ENCODE assay signal across 24 mouse cellular contexts in the genomic region with DNA sequence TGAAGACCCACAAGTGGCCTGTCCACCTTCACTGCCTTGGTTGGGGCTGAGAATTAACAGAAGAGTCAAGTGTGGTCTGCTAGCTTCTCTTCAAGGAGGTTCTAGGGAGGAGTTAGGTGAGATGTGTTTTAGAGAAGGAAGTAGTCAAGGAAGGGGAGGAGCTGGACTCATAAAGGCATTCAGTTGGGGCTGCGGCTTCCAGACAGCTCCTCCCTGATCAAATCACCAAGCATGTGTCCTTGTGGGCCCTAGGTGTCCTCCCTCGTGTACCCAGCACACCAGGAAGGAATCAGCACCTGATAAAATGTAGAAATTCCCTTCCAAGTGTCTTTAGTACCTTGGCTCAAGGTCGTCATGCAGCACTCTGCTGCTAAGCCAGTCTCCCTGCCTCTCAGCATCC. TPM values are rescaled to one million over a fixed set of nuclear protein-coding genes. Genes with fewer than 3 reads are reported as not detected.
A peak's percentile ranks its signal among the peaks of the same experiment; 100 is the strongest.
DNase-seq lines count a peak whose midpoint lies in the region; ATAC-seq and TF ChIP-seq lines count a peak whose summit lies in the region.
"Had no signal": no experiment of that assay in that cellular context is flagged by ENCODE, and none has a peak within 500 bp of the region (broad histone marks: within the 10 kb centered on the region; RNA-seq: fewer than 3 reads in every experiment).

No protein-coding gene starts in this region.

- peak; percentile 37 for ATAC-seq in granulocyte monocyte progenitor cell, adult 5-6 weeks (replicated peaks; ENCODE audit: poor library complexity, severe bottlenecking)
- ATAC-seq: forebrain, embryonic 14.5 days; midbrain, embryonic 16.5 days had no signal

- H3K36me3 ChIP-seq in spleen, adult 2 months (ENCODE audit: control insufficient read depth, insufficient read depth, low read length): no peaks in the 10 kb centered on the region
- H3K36me3 ChIP-seq: neural tube, embryonic 12.5 days had no signal

- intact Hi-C loops in left cerebral cortex, postnatal 25 days (cut with DNase I): no loop called here

- TF ChIP-seq POLR2A in spleen, adult 2 months (IDR thresholded peaks at IDR 0.05; ENCODE audit: low read depth, low read length): no peak

- no peak for TF ChIP-seq CTCF in spleen, adult 2 months (IDR thresholded peaks at IDR 0.05; ENCODE audit: extremely low read depth, insufficient read depth, insufficient read length, insufficient replicate concordance)

- peak in 1 of 2 experiments; percentile 25 for DNase-seq in spleen, adult 2 months (ENCODE audit: low read depth in 1 of 2, low spot score in 2 of 2)
- no peak for DNase-seq in spleen, postnatal 14 days (ENCODE audit: low spot score in 2 of 2)
- DNase-seq in CD4-positive, CD25-positive, alpha-beta regulatory T cell, adult 2 months (ENCODE audit: low read depth, low spot score): peak; percentile 57
- peak; percentile 73 for DNase-seq in naive thymus-derived CD4-positive, alpha-beta T cell, adult 2 months (ENCODE audit: low read depth)
- no peak for DNase-seq in left cerebral cortex, postnatal 25 days (ENCODE audit: low spot score in 2 of 2)
- DNase-seq in lung, postnatal 36 days: no peak
- no peak for DNase-seq in right cerebral cortex, postnatal 25 days
- DNase-seq: adrenal gland, adult 8-10 months; cerebellum, adult 2 months; embryo, embryonic 11 days; heart, adult 18-20 months; kidney, adult 18-20 months; kidney, postnatal 25 days; lung, adult 2 months had no signal

- 17% methylated on average over 3 of the region's 3 CpGs for WGBS in spleen, adult 2 months

- H3K27ac ChIP-seq in spleen, adult 2 months (ENCODE audit: insufficient read depth, low read length): peak overlapping the region; percentile 66
- H3K27ac ChIP-seq: hindbrain, embryonic 14.5 days; macrophage; neural tube, embryonic 12.5 days; stomach, postnatal 0 days had no signal

- H3K4me3 ChIP-seq in spleen, adult 2 months (ENCODE audit: extremely low read depth, insufficient read depth, insufficient read length): no peak overlapping the region
- H3K4me3 ChIP-seq: neural tube, embryonic 12.5 days had no signal

- H3K27me3 ChIP-seq in spleen, adult 2 months (ENCODE audit: control insufficient read depth, insufficient read depth, low read length): no peaks in the 10 kb centered on the region
- H3K27me3 ChIP-seq: neural tube, embryonic 12.5 days had no signal

- H3K4me1 ChIP-seq in spleen, adult 2 months (ENCODE audit: control insufficient read depth, insufficient read depth, insufficient read length): peaks cover 13% of the 10 kb centered on the region; the same call in 1 of the 2 replicates
- H3K4me1 ChIP-seq: neural tube, embryonic 12.5 days had no signal

RNA-seq across cellular contexts. Expression of gene Enthd1, which starts 20.8 kb away (rescaled TPM):
- 0.05 TPM in 2 replicates for polyA plus RNA-seq in spleen, adult 2 months (2012; rRNA removed)
- total RNA-seq in granulocyte monocyte progenitor cell, adult 5-6 weeks (2014; fragmentation: Nextera tagmentation): not detected in 2 replicates
- not detected in 2 replicates for total RNA-seq in granulocyte monocyte progenitor cell, adult 5-6 weeks (2017)
- not detected for total RNA-seq in left cerebral cortex, postnatal 25 days (2021)
- total RNA-seq: adrenal gland, adult 8-10 months; heart, adult 18-20 months; layer of hippocampus, postnatal 25 days had no signal
- polyA plus RNA-seq: cerebellum, adult 2 months; forebrain, embryonic 14.5 days; heart, embryonic 16.5 days; hindbrain, embryonic 14.5 days; limb, embryonic 11.5 days; lung, adult 2 months; macrophage; midbrain, embryonic 16.5 days; neural tube, embryonic 12.5 days; stomach, postnatal 0 days had no signal

RNA-seq across cellular contexts. Expression of gene Grap2, which starts 28.3 kb away (rescaled TPM):
- 54.4 and 58.2 TPM in 2 replicates for polyA plus RNA-seq in spleen, adult 2 months (2012; rRNA removed)
- total RNA-seq in granulocyte monocyte progenitor cell, adult 5-6 weeks (2014; fragmentation: Nextera tagmentation): not detected in 2 replicates
- 0.21 TPM in 1 of 2 replicates, not detected in the other for total RNA-seq in granulocyte monocyte progenitor cell, adult 5-6 weeks (2017)
- 1 to 10 TPM in 1 of 2 experiments, under 1 TPM in 1; 0.64 to 1.3 TPM for total RNA-seq in left cerebral cortex, postnatal 25 days (2021)

Comparison
In these comparisons a context has a peak if more than half of its experiments do, and no peak if none do; other contexts are left out.
1. DNase-seq: peak in CD4-positive, CD25-positive, alpha-beta regulatory T cell, adult 2 months (single experiment) and naive thymus-derived CD4-positive, alpha-beta T cell, adult 2 months (single experiment); none in spleen, postnatal 14 days (0 of 2), left cerebral cortex, postnatal 25 days (0 of 2), lung, postnatal 36 days (single experiment) and right cerebral cortex, postnatal 25 days (single experiment).